Mouse (Mus musculus) retina, postnatal 1 day (tissue): ENCODE results near the gene Tpi1.
"Not testable (repeated sequence)": the region's sequence is repeated elsewhere in the genome, so short reads cannot be mapped to it uniquely, and the experiment has no call there.

Experiments used
- DNase-seq: peaks from one replicate; pipeline ENCODE4 v3.0.0-alpha.2; 2012

Gene Tpi1

DNA sequence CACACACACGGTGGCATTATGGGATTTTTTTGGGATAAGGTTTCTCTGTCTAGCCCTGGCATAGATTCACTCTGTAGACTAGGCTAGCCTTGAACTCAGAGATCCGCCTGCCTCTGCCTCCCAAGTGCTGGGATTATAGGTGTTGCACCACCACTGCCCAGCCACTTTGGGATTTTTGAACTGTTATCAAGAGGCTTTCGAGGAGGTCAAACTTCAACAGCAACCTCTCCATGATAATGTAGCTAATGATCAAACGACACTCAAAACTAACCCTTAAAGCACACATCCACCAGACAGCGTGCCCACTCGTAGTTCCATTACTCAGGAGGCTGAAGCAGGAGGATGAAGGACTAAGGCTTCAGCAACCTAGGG is 6.1 kb downstream of the Tpi1 start:
- DNase-seq = no peak

DNA sequence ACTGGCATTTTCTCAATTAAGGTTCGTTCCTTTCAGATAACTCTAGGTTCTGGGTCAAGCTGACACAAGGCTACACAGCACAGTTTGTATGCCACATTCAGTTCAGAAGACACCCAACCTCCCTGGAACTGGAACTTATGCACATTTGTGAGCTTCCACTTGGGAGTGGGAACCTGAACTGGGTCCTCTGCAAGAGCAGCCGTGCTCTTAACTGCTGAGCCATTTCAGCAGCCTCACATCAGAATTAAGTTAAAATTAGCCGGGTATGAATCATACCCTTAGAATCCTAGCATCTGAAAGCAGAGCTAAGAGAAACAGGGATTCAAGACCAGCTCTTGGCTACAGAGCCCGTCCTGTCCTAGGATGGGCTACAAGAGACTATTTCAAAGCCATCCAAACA is 6.7 kb downstream of the Tpi1 start:
- DNase-seq = no peak

DNA sequence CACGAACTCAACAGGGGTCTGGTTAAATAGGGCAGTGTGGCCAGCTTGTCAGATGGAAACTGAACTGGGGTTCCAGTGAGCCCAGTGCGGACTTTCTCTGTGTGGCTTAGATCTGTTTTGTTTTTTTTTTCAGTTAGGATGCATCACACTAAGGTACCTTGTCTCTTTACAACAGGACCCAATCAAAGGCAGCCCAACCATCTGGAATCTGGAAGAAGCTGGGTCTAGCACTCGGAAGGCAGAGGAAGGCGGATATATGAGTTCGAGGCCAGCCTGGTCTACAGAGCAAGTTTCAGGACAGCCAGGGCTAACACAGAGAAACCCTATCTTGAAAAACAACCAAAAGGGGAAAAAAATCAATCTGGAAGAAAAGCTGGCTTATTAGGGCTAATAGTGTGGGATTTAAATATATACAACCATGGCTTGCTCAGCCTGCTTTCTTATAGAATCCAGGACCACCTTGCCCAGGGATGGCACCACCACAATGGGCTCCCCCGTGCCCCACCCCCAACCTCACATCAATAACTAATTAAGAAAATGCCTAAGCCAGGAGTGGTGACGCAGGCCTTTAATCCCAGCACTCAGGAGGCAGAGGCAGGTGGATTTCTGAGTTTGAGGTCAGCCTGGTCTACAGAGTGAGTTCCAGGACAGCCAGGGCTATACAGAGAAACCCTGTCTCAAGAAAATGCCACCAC is 7.5 kb downstream of the Tpi1 start:
- DNase-seq = no peak

GRCm38 (mm10) chr6:124805341-124806321 is 8.5 kb downstream of the Tpi1 start:
- DNase-seq = peak; percentile 95

GRCm38 (mm10) chr6:124804341-124804740 is 9.8 kb downstream of the Tpi1 start:
- no peak for DNase-seq

- not testable (repeated sequence) for DNase-seq
These were observed 10.4 kb downstream of the Tpi1 start for GRCm38 (mm10) chr6:124803691-124804090.

DNA sequence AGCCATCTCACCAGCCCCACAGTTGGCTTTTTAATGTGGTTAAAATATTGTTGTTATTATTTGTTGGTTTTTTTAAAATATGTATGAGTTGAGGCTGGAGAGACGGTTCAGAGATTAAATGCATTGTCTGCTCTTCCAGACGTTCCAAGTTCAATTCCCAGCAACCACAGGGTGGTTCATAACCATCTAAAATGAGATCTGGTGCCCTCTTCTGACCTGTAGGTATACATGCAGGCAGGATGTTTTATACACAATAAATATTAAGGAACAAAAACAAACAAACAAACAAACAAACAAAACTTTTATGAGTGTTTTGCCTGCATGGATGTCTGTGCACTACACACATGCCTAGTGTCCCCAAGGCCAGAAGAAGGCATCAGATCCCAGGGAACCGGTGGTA is 11.0 kb downstream of the Tpi1 start:
- no peak for DNase-seq

- not testable (repeated sequence) for DNase-seq
These were observed 11.7 kb downstream of the Tpi1 start for GRCm38 (mm10) chr6:124802400-124802799.

DNA sequence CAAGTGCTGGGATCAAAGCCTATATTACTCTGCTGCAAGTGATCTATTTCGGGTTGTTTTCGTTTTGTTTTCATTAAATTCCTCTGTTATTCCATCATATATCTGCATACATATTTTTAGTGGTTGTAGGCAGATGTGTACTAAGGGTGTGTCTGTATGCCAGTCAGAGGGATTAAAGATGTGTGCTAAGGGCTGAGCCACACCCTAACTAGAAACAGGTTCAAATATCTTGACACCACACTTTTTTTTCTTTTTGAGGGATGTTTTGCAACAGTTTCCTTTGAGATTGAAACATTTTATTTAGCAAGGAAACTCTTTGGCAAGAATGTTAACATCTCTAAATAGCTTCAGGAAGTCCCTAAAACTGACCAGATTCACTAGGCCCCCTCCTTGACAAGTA is 17.9 kb downstream of the Tpi1 start:
- no peak for DNase-seq

DNA sequence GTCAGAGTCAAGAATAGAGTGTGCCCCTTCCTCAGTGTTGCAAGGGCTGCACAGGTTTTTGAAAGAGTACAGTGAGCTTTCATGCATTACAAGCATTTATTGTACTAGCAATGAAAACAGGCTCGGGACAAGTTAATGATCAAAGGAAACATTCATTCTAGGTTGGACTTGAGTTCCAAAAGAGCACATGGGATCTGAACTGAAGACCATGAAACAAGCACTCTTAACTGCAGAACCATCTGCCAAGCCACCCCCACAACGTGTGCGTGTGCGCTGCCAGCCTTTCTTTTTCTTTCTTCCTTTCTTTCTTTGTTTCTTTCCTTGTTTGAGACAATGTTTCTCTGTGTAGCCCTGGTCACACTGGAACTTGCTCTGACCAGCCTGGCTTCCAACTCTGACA is 18.3 kb downstream of the Tpi1 start:
- no peak for DNase-seq

- no peak for DNase-seq
These were observed 22.2 kb downstream of the Tpi1 start for GRCm38 (mm10) chr6:124791911-124792310.

DNA sequence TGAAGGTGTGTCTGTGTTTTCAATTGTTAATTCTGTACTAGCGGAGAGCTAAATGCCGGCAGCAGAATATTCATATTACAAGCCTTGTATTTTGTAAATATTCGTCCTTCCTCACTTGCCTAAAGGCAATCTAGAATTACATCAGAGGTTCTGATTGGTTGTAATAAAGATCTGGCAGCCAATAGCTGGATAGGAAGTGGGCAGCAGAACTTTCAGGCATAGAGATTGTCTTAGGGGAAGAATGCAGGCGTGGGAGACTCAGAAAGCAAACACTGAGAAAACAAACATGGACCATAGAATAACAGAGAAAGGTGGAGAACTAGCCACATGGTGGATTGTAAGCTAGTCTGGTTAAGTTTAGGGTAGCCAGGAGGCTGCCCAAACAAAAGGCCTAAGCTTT is 24.0 kb downstream of the Tpi1 start:
- DNase-seq = no peak

DNA sequence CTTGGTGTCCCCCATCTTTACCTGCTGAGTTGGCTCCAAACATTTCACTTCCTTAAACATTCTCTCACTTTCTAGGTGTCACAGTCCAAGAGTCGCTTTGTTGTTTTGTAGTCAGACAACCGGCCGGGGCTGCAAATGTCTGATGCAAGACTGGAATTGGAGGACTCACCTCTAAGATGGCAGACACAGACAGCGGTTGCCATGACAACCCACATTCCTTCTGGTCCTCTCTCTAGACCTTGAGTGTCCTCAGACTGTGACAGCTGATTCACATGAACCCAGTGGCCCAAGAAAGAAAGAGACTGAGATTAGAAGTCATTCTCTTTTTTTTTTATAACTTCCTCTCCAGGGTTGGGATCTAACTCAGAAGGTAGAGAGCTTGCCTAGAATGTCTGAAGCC is 24.6 kb downstream of the Tpi1 start:
- no peak for DNase-seq

GRCm38 (mm10) chr6:124787722-124788121 is 26.4 kb downstream of the Tpi1 start:
- no peak for DNase-seq

- DNase-seq = no peak
These were observed 27.2 kb downstream of the Tpi1 start for GRCm38 (mm10) chr6:124786756-124787420.

DNA sequence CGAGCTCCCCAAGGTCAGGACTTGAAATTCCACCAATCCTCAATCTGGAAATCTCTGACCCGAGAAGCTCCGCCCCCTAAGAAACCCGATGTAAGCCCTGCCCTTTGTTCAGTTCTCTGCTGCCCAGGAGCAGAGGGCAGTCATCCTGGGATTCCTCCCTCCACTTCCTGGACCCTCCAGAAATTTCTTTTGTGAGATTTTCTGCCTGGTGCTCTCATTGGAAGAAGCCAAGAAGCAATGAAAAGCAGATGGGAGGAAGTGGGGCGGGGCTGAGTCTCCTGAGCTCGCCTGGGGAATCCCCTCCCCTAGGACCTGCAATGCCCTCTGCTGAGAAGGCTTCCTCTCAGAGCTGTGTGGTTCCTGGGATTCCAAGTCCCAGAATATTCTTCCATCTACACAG is 31.7 kb downstream of the Tpi1 start:
- peak; percentile 62 for DNase-seq

DNA sequence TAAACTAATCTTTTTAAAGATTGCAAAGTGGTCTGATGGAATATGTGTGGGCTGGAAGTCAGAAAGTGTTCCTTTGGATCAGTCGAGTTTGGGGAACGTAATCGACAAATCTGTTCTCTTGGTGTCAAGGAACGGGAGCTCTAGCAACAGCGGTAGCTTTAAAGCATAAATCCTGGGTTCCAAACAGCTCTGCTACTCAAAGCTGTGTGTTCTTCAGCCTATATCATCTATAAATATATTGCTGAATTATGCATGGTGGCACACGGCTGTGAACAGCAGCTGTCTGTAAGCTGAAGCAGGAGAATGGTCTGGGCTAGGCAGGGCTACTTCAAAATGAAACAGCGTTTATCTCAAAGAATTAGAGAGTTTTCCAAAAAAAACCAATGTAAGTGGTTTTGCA is 33.2 kb downstream of the Tpi1 start:
- DNase-seq = no peak

DNA sequence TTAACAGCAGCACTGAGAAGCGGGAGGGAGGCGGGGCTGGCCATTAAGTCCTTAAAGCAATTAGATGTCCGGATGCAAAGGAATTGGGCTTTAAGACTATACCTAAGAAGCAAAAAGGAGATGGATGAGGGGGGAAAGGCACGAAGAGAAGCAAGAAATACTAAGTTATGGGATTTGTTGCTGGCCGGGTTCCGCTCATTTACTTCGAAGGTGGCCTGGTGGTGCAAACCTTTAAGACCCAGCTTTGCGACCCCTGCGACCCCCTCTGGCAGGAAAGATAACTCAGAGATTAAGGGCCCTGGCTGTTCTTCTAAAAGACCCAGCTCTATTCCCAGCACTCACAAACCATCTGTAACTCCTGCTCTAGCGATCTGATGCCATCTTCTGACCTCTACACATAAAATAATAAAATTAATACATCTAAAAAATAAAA is 34.1 kb downstream of the Tpi1 start:
- DNase-seq = no peak

DNA sequence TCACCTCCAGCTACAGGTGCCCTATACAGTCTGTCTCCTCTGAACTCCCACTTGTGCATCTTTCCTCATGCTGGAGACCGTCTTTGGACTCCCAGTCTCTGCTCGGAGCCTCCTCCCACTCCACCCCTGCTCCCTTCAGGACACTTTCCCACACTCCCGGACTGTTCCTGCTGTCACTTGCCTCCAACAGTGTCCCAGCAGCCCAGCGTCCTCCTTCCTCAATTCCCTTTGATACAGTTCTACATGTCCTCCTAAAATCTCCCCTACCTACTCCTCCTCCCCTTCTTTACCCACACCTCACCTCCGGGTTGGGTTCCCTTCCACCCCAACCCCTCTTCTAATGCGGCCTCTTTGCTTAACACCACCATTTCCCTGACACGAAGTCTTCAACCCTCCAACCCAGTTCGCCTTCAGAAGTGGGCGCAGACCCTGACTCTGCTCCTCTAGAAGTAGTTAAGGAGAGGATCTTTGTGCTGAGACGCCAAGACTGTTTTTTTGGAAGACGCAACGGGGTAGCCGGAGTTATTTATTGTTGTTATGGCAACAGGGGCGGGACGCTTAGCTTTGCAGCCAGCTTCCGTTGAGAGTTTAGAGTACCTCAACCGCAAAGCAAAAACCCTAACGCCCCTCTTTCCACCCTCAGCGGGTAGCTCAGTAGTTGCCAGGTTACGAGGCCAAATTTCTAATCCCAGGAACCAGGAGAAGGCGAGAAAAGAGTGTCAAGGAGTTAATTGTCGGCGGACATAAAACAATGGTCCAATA is 34.7 kb downstream of the Tpi1 start, which contains the start of gene Lrrc23:
Lrrc23 (minus strand) TSS at position 506 of the 762 bp plus-strand sequence.
- peak; percentile 87 for DNase-seq

- no peak for DNase-seq
These were observed 43.6 kb downstream of the Tpi1 start for GRCm38 (mm10) chr6:124770511-124770910.

DNA sequence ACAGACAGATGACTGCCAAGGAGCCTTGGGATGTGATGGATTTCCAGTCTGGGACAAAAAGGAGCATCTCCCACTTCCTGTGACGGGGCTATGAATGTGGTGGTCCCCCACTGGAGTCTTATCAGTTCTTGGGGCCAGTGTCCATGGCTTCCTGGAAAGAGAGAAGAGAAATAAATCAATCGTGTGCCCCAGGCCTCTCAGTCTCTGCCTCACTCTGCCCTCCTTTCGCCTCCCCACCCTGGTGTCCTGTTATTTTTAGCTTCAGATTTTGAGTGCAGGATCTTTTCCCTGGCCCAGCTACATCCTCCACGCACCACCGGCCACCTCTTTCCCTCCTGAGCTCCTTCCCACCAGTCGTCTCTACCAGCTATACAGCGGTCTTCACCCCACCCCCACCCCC is 44.1 kb downstream of the Tpi1 start:
- no peak for DNase-seq

GRCm38 (mm10) chr6:124769101-124769765 is 44.9 kb downstream of the Tpi1 start, which contains the start of gene Eno2:
TSS of gene Eno2 (minus strand) at chr6:124769673.
- DNase-seq = peak; percentile 84
